Mouse (Mus musculus): Measurements from ENCODE around the gene Tnfrsf13c.

DNA sequence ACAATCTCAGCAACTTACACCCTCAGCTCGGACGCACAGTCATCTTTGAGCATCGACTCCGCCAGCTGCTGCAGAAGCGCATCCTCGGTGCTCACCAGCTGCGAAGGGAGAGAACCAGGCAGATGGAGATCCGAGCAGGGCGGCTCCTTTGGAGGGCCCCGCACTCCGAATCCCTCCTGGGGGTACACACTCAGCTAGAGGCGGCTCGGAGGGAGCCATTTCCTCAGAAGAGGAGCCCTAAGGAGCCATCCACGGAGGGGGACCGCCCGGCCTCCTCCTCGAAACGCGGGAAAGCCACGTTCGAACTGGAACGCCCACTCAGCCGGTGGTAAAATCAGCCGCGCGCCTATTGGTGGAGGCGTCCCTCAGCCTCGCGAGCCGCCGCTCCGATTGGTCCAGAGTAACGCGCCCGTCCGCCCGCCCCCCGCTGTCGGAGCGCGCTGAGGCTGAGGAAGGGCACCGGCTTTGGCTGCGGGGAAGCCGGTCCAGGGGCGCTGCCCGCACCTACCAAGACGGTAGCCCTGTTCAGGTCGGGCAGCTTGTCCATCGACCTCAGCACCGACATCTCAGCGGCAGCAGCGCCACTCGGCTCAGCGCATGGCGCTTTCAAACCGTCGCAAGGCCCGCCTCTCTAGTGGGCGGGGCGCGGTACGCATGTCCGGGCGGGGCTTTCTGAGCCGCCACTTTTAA, 20.1 kb upstream of the Tnfrsf13c start, which contains the start of gene Cenpm:
- TF ChIP-seq POLR2A (IDR thresholded peaks at IDR 0.05; ENCODE audit: borderline replicate concordance, insufficient read depth, low read length), result 0 out of 2 replicates have a peak, but pooled peaks have one; percentile 10
- TF ChIP-seq CTCF (IDR thresholded peaks at IDR 0.05; ENCODE audit: borderline replicate concordance, insufficient read depth, low read depth, low read length), result no peak
